Mouse (Mus musculus): ENCODE measurements around the gene Olfr965.
"Not testable (repeated sequence)": the region's sequence is repeated elsewhere in the genome, so short reads cannot be mapped to it uniquely, and the experiment has no call there.

Gene Olfr965

DNA sequence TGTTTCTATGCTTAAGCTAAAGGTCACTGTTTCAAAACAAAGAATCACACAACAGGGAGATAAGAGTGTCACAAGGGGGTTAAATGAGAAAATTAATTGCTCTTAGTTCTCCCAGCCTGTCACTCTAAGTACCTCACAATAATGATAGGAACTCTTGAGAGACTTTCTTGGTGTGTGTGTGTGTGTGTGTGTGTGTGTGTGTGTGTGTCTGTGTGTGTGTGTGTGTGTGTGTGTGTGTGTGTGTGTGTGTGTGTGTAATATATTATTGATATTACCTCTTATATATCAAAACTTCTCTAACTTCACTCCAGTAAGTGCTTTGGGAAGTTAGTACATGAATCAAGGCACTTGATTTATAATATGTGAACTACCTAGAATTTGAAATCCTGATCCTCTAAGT lies at the start of gene Olfr965:
TSS of gene Olfr965 (plus strand) at position 301 of the 400 bp plus-strand sequence.
- no peak for DNase-seq (ENCODE audit: low read depth)

DNA sequence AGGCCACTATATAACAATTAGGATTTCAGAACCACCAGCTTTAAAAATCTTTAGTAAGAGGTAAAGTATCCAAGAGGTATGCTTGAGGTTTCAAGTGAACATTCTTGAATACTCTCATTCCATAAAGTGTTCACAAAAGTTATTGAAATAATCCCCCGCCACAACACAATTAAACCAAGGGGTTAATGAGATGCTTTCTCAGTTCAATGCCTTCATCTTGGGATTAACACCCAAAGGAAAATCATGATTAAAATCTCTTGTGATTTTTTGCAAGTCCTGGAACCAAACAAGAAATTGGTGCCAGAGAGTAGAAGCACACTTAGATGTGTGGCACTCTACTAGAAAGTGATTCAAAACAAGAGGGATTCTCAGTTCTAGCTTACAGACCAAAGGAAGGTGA lies 44.2 kb upstream of the Olfr965 start, which contains the start of gene Olfr963:
TSS of gene Olfr963 (plus strand) at position 301 of the 400 bp plus-strand sequence.
- no peak for DNase-seq (ENCODE audit: low read depth)

- no peak for DNase-seq (ENCODE audit: low read depth)
These were observed 41.4 kb upstream of the Olfr965 start for GRCm38 (mm10) chr9:39669723-39670122.

DNA sequence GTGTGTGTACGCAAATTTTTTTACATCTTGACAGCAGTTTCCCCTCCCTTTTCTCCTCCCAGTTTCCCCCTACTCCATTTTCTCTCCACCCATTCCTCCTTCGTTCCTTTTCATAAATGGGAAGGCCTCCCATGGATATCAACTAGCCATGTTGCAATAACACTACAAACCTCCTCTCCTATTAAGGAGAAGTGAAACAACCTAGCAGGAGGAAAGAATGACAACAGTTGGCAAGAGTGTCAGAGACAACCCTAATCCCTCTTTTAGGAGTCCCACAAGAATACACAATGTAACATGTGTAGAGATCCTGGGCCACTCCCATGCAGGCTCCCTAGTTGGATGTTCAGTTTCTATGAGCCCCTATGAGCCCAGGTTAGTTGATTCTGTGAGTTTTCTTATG lies 36.3 kb upstream of the Olfr965 start:
- no peak for DNase-seq (ENCODE audit: low read depth)

DNA sequence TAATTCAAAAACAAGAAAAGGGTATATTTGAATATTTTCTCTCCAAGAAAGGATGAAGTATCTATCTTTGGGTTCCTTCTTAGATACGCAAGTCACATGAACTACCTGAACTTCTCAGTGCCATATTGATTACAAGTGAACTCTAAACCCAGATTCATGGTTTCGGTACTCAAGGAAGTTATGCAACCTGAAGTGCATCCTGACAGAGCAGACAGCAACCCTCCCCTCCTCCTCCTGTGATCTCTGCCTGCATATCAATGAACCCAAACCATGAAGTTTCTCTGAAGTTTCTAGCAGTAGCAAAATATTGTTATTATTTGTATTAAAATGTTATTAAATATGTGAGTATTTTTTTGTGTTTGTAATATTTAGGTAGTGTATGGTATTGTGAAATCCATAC lies 32.6 kb upstream of the Olfr965 start:
- no peak for DNase-seq (ENCODE audit: low read depth)

- DNase-seq (ENCODE audit: low read depth): no peak
These were observed 31.9 kb upstream of the Olfr965 start for GRCm38 (mm10) chr9:39679280-39679679.

DNA sequence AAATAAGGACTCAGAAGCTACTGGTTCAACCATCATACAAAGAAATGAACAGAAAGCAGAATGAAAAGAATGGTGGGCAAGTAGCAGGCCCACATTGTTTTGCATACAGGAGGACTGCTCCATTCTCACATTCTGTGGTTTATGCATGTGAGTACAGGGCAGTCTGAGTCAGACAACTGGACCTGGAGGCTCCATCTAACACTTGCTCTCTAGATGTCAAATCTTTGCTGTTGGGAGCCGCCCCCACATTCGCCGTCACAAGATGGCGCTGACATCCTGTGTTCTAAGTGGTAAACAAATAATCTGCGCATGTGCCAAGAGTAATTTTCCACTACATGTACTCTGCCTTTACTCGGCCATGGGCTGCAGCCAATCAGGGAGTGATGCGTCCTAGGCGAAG lies 10.0 kb upstream of the Olfr965 start:
- not testable (repeated sequence) for DNase-seq (ENCODE audit: low read depth)

GRCm38 (mm10) chr9:39707017-39707416 lies 4.1 kb upstream of the Olfr965 start, which contains the start of gene Olfr149:
Olfr149 (minus strand) TSS chr9:39707117.
- DNase-seq (ENCODE audit: low read depth): no peak

GRCm38 (mm10) chr9:39708958-39709357 lies 2.2 kb upstream of the Olfr965 start:
- DNase-seq (ENCODE audit: low read depth): no peak

DNA sequence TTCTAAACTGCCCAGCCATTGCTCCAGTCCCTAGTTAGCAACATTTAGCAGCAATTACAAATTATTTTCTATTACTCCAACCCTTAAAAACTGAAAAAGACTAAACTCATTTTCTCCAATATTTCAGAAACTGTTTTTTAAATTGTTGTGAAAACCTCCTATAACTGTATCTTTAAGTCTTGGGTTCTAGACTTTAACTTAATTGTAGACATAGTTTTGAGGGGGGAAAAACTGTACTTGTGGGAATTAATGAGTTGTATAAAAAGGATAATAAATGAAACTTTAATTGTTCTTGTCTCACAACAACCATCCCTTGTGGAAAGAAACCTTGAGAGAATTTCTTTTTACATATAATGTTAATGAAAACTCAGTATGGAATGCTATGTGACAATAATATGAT lies 19.5 kb downstream of the Olfr965 start, which contains the start of gene Olfr150:
TSS of gene Olfr150 (plus strand) at position 301 of the 400 bp plus-strand sequence.
- no peak for DNase-seq (ENCODE audit: low read depth)

DNA sequence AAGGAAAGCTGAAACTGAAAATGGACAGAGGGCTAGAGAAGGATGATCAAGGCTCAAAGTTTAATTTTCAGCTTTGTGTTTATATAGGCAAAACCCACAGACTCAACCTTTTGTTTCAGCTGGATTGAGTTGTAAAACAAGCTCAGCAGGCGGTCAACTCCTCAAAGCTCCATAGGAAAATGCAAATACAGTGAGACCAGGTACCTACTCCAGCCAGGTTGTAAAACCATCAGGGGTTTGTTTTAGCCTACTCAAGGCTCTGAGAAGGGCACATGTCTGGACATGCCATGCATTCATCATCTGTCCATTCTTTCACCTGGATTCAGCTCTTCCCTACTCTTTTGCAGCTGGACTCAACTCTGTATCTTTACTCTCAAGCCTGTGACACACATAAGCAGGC lies 29.6 kb downstream of the Olfr965 start:
- DNase-seq (ENCODE audit: low read depth): no peak

- no peak for DNase-seq (ENCODE audit: low read depth)
These were observed 34.8 kb downstream of the Olfr965 start, which contains the start of gene Olfr967 for GRCm38 (mm10) chr9:39745949-39746348. Olfr967 (plus strand) TSS chr9:39746249.

DNA sequence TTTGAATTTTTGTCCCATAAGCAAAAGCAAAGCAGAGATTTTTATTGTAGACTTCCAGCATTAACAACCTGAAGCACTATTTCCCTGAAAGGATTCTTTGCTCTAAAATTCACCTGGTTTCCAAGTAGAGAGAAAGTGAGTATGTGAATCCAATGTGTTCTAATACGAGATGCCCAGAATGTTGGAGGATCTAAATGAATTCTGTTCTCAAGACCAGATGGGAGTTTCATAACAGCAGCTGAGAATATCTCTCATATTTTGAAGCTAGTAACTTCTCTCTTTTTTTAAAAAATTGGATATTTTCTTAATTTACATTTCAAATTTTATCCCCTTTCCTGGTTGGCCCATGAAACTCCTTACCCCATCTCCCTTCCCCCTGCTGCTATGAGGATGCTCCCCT lies 35.3 kb downstream of the Olfr965 start:
- DNase-seq (ENCODE audit: low read depth): no peak

All from c-Kit-positive CD71-positive TER-119-negative erythroid progenitor cells, embryonic 14.5 days (primary cell).